Mouse (Mus musculus) lung, postnatal 0 days (tissue): Measurements from ENCODE around the gene Rab23.

ENCODE experiments used
- CTCF ChIP-seq: IDR thresholded peaks from 2 replicates; pipeline ENCODE4 v1.5.1; 2016; ENCODE audit warnings: antibody characterized with exemption, mild to moderate bottlenecking
- EP300 ChIP-seq: IDR thresholded peaks from 2 replicates; pipeline ENCODE4 v1.6.1; 2016; ENCODE audit warnings: antibody characterized with exemption, mild to moderate bottlenecking, control low read depth

DNA sequence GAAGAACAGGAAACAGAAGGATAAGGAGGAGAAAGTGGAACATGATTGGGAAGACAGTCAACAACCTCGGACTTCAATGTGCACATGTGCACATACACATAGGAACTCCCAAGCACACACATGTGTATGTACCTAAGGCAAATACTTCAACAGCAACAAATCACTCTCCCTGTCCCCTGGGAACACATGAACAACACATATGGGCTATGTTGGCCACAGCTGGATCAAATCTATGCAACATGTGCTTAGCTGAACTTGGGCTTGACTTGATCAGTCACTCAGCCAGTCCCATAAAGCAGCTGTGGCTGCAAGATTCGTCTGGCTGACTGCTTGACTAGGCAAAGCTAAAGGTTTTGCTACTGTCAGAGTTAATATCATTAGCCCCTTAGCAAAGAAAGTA, 30.9 kb upstream of the Rab23 start:
- no peak for TF ChIP-seq CTCF
- TF ChIP-seq EP300 = no peak
